Mouse (Mus musculus) lung, adult 2 months (tissue): ENCODE measurements around the gene Lrrc32.

ENCODE experiments used
- CTCF ChIP-seq: fragments of 200-500 bp; IDR thresholded peaks from 2 replicates; pipeline ENCODE4 v1.5.1; 2011; ENCODE audit warnings: mild to moderate bottlenecking, low read length, control low read depth; ENCODE audit not compliant: insufficient read depth
- POLR2A ChIP-seq: fragments of 200-500 bp; IDR thresholded peaks from 2 replicates; pipeline ENCODE4 v1.6.1; 2011; ENCODE audit warnings: low read depth, mild to moderate bottlenecking, control low read depth, low read length, borderline replicate concordance; ENCODE audit errors: extremely low read depth

DNA sequence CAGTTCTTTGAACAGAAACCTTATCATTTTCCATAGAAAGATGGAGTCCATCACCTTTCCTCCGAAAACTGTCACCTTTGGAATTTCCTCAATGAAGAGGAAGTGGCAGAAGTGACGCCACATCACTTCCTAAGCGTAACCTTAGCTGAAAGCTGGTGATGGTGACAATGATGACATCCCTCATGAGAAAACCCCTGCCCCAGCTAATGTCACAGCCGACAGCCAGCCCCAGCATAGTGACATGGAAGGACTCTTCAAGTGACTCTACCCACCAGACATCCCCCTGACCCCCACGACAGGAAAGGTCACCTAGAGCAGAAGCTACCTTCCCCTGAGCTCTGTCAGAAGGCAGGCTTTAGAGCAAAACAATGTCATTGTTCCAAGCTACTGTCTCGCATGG, 46.1 kb downstream of the Lrrc32 start:
- no peak for TF ChIP-seq CTCF
- no peak for TF ChIP-seq POLR2A
